Mouse (Mus musculus): ENCODE data around the gene Samsn1. TPM values are rescaled to one million over a fixed set of nuclear protein-coding genes. Genes with fewer than 3 reads are reported as not detected.

The Samsn1 gene
- polyA plus RNA-seq, 1 experiment from 2014 or later, result 2.0 TPM

DNA sequence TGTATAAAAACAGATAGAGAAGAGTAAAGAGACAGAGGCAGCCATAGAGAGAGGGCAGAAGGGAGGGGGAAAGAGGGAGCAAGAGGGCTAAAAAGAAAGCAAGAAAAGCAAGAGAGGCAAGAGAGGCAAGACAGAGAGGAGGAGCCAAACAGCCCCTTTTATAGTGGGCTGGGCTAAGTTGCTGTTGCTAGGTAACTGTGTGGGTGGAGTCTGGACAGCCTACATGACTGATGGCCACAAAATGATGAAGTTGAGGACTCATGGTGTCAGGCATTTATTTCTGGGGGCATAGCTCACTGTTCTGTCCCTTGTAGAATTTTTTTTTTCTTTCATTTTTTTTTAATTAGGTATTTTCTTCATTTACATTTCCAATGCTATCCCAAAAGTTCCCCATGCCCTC, 195.6 kb downstream of the Samsn1 start:
- H3K27me3 ChIP-seq (replicated peaks), result no peaks in the 10 kb centered on the region
- no peak overlapping the region for H3K4me3 ChIP-seq
- no peaks in the 10 kb centered on the region for H3K36me3 ChIP-seq
- H3K9ac ChIP-seq, result no peak overlapping the region
- no peaks in the 10 kb centered on the region for H3K4me1 ChIP-seq
- ATAC-seq (ENCODE audit: low FRiP score, low read depth), result no peak
- no peak overlapping the region for H3K27ac ChIP-seq
- H3K9me3 ChIP-seq, result no peaks in the 10 kb centered on the region
- H3K4me2 ChIP-seq (replicated peaks), result no peak overlapping the region

- Histone ChIP-seq H3K4me1 (no peaks in the 10 kb centered on the region), H3K36me3 (no peaks in the 10 kb centered on the region), H3K4me3 (no peak overlapping the region), H3K27me3 (replicated peaks) (no peaks in the 10 kb centered on the region), H3K9me3 (no peaks in the 10 kb centered on the region), H3K9ac (no peak overlapping the region), H3K27ac (no peak overlapping the region), H3K4me2 (replicated peaks) (no peak overlapping the region)
- ATAC-seq (ENCODE audit: low FRiP score, low read depth), result no peak
- WGBS, result 74% methylated on average over 6 of the region's 6 CpGs
Measured at GRCm38 (mm10) chr16:75823226-75823625, 198.9 kb downstream of the Samsn1 start.

GRCm38 (mm10) chr16:75820963-75821362, 201.1 kb downstream of the Samsn1 start:
- no peak for ATAC-seq (ENCODE audit: low FRiP score, low read depth)
- 49% methylated on average over 3 of the region's 3 CpGs for WGBS
- no peaks in the 10 kb centered on the region for H3K9me3 ChIP-seq

More at GRCm38 (mm10) chr16:75820963-75821362, 201.1 kb downstream of the Samsn1 start:
- H3K4me1 ChIP-seq, result no peaks in the 10 kb centered on the region
- no peak overlapping the region for H3K27ac ChIP-seq
- no peak overlapping the region for H3K9ac ChIP-seq
- no peak overlapping the region for H3K4me3 ChIP-seq
- H3K27me3 ChIP-seq (replicated peaks), result no peaks in the 10 kb centered on the region
- no peak overlapping the region for H3K4me2 ChIP-seq (replicated peaks)
- no peaks in the 10 kb centered on the region for H3K36me3 ChIP-seq
